Mouse (Mus musculus) natural killer cell, adult 2 months (primary cell): Measurements from ENCODE around the gene Crtc1.

ENCODE experiments used
- DNase-seq, 2 experiments: peaks; one replicate each; pipeline ENCODE4 v3.0.0; 2022; ENCODE audit warnings: low spot score in 2 of 2

The Crtc1 gene

GRCm38 (mm10) chr8:70462516-70462813 lies 23.1 kb upstream of the Crtc1 start:
- DNase-seq, result no peak

DNA sequence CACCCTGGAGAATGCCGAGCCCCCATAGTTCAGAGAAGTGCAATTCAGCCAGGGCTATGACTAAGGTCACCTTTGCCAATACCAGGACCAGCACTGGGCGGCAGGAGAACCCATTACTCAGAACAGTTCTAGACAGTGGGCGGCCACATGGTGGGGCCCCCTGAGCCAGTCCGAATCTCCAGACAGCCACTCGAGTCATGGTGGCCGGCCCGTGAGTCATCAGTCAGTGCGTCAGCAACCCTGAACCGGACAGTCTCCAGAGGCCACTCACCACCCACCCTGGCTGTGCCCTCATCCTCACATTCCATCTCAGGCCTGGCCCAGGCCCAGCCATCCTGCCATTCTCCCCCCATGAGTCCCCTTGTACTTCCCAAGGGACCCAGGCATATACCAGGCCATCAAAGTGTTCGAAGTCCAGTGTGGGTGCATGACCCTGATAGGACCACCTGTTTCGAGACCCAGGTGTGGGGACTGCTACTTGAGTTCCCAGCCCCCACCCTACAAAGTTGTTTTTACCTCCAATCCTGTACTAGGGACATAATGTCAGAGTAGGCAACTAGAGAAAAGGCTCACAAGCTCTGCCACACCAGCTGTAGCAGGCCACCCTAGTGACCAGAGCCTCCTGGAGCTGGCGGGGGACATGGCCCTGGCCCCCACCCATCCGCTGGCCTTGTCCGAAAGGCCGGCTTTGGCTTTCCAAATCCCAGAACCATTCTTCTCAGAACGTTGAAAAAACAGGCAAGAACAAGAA lies 22.6 kb upstream of the Crtc1 start:
- DNase-seq, result no peak

GRCm38 (mm10) chr8:70460606-70461005 lies 21.2 kb upstream of the Crtc1 start:
- no peak for DNase-seq

DNA sequence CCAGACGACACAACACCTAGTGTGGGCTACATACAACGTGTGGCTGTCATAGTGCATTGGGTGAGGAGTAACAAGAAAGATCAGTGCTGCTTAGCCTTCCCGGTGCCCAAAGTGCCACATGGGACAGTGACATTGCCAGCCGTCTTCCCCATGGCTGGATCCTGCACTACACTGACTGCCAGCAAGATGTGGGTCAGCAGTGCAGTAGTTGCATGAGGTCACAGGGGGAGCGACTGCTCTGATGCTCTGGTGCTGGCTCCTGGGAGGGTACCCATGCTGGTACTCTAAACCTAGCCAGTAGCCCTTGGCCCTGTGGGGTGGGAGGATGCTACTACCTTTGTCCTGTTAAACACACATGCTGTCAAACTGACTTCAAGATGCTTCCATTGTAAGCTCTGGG lies 20.8 kb upstream of the Crtc1 start:
- no peak for DNase-seq

- DNase-seq, result no peak
These were observed 20.3 kb upstream of the Crtc1 start for GRCm38 (mm10) chr8:70459636-70460035.

DNA sequence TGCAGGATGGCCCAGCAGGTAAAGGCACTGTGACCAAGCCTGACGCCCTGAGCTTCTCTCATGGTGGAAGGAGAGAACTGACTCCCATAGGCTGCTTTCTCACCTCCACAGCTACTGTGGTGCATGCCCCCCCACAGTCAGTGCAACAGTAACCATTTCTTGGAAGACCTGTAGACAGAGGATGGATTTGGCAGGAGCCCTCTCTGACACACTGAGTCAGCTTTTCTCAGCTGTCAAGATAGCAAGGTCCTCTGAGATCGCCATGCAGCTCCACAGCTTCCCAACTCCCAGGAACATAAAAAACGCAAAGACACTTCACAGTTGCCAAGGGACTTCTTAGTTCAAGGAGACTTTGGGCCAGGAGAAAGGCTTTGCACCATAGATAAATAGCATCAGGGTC lies 19.1 kb upstream of the Crtc1 start:
- no peak for DNase-seq

GRCm38 (mm10) chr8:70457882-70458281 lies 18.5 kb upstream of the Crtc1 start:
- no peak for DNase-seq

DNA sequence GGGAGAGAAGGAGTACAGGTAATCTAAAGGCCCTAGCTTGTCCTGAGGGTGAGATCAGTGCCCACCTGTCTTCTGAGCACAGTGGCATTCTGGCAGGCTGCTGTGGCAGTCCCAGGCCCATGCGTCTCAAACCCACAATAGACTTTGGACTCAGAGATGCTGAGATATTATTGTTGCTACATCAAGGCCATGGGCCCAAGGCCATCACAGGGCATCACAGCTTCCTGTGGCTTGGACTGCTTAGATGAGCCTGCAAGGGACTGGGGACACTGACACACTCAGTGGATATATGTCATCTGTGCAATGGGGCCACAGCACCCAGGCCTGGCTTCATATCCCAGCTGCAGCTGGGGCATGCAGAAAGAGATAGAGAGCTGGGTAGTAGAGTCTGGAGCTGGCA lies 17.6 kb upstream of the Crtc1 start:
- no peak for DNase-seq

DNA sequence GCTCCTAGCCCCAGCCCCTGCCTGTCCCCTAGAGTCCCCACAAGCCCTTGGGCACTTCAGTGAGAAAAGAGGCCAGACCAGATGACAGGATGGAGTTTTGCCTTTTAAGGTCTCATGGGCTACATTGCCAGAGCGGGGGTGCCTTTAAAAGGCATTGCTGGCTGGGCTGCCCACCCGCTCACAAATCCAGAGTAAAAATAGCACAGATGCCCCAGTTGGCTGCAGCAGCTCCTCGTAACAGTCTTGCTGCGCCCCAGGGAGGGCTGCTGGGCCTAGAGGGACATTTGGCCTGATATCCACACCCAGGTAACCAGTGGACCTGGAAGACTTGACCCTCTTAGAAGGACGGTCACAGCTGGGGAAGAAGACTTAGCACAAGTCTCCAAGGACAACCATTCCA lies 14.5 kb upstream of the Crtc1 start:
- no peak for DNase-seq

DNA sequence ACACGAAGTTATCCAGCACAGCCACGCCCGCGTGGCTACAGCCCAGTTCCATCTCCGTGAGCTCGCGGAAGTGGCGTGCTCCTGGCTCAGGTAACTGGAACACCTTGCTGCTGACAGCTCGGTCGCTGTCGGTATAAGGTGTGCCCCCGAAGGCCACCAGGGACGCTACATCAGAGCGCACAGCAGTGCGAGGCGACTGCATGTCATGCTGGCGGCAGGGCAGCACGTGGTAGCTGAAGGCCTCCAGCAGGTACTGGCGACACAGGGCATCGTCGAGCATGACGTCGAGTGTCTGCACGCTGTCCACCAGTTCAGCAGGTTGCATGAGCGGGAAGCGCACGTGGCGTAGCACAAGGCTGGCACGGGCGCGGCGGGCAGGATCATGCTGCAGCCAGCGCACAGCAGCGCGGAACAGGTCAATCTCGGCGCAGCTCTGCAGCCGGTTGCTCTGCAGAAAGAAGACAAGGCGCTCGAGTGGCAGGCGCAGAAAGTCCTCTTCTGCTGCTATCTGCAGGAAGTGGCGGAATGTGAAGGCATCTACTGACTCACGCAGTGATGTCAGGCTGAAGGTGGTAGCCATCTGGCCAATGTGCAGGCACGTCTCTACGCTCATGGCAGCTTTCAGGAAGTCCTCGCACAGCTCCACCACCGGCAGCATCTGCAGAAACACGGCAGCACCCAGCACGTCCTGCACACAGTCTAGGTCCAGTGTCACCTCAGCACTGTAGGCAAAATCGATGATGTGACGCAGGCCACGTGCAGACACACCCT lies 13.0 kb upstream of the Crtc1 start:
- DNase-seq, result no peak

- no peak for DNase-seq
These were observed 8.5 kb upstream of the Crtc1 start for GRCm38 (mm10) chr8:70447639-70448420.

- DNase-seq, result no peak
These were observed 6.6 kb upstream of the Crtc1 start for GRCm38 (mm10) chr8:70445988-70446387.

- DNase-seq, result no peak
These were observed 3.9 kb upstream of the Crtc1 start for GRCm38 (mm10) chr8:70443326-70443725.

- DNase-seq, result no peak
These were observed 2.2 kb upstream of the Crtc1 start for GRCm38 (mm10) chr8:70441565-70441964.

DNA sequence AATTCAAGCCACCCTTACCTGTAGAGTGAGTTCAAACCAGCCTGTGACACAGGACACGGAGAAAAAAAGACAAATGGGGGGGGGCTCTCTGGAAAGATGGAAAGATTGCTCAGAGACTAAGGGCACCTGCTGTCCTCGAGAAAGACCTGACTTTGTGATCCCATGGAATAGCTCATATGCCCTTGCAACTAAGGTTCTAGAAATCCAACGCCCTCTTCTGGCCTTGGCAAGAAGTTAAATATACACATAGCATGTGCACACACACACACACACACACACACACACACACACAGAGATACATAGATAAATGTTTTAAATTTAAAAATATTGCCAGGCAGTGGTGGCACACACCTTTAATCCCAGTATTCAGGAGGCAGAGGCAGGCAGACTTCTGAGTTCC lies 867 bp upstream of the Crtc1 start:
- no peak for DNase-seq

DNA sequence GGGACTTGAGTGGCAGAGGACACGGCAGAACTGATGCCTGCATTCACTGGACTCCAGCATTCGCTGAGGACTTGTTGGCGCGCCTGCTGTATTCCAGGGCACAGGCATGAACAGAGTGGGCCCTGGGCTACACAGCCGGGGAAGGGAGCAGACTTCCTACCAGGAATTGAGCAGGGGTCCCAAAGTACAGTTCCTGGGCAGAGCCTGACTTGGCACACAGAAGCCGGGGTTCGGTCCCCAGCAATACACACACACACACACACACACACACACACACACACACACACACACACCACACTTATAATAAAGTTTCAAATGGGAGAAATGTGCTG lies 435 bp upstream of the Crtc1 start:
- no peak for DNase-seq

GRCm38 (mm10) chr8:70438423-70438822 lies 956 bp downstream of the Crtc1 start:
- DNase-seq, result no peak

- no peak for DNase-seq
These were observed 4.2 kb downstream of the Crtc1 start for GRCm38 (mm10) chr8:70435156-70435555.

- no peak for DNase-seq
These were observed 6.3 kb downstream of the Crtc1 start for GRCm38 (mm10) chr8:70432991-70433536.

- DNase-seq, result no peak
These were observed 8.2 kb downstream of the Crtc1 start for GRCm38 (mm10) chr8:70431213-70431612.

- DNase-seq, result peak; percentile 25
These were observed 13.0 kb downstream of the Crtc1 start for GRCm38 (mm10) chr8:70426300-70426907.

DNA sequence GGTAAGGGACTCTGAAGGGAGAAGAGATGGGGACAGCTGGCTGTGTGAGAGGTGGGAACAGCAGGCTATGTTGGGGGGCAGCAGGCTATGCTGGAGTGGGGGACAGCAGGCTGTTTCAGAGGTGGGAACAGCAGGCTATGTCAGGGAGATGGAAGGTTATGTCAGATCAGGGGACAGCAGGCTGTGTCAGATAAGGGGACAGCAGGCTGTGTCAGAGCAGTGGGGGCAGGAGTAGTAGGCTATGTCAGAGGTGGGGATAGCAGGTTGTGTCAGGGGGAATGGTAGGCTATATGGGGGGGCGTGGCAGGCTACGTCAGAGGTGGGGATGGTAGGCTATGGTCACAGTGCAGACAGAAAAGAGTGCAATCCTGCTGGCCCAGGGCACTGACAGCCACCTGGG lies 16.7 kb downstream of the Crtc1 start:
- no peak for DNase-seq
